Mouse (Mus musculus) cerebellum, adult 11-12 months (tissue): ENCODE measurements at regions not wholly inside any gene's neighbourhood (a gene's known extent, or its start where the extent isn't known, plus 50 kb on each side); places are given as distances from the start of the nearest gene placed in this dataset.

Experiments used
- DNase-seq: peaks from one replicate; pipeline ENCODE4 v3.0.0; 2022

DNA sequence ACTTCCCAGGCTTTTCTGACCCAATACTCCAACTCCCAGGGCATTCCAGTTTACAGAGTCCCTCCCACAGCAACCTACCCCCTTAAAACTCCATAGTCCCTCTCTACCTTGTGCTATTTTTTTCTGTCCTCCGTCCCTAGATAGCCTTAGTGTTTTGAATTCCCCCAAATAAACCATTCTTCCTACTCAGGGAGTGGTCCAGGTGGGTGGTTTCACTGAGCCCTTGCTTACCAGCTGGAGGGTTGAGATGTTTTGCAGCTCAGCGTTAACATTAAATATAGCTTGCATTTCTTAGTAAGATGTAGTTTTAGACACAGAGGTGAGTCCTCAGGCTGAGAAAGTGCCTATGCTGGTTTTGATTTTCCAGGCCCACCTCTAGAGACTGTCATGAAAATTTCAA, 313.0 kb downstream of the Bmper start:
- no peak for DNase-seq

GRCm38 (mm10) chr9:23538051-23538450, 315.2 kb downstream of the Bmper start:
- no peak for DNase-seq

GRCm38 (mm10) chr9:23551692-23552091, 328.8 kb downstream of the Bmper start:
- DNase-seq, result no peak

GRCm38 (mm10) chr9:23553766-23554165, 330.9 kb downstream of the Bmper start:
- no peak for DNase-seq

- no peak for DNase-seq
Measured at GRCm38 (mm10) chr9:23557601-23558000, 334.7 kb downstream of the Bmper start.

GRCm38 (mm10) chr9:23561924-23562323, 339.0 kb downstream of the Bmper start:
- DNase-seq, result no peak

DNA sequence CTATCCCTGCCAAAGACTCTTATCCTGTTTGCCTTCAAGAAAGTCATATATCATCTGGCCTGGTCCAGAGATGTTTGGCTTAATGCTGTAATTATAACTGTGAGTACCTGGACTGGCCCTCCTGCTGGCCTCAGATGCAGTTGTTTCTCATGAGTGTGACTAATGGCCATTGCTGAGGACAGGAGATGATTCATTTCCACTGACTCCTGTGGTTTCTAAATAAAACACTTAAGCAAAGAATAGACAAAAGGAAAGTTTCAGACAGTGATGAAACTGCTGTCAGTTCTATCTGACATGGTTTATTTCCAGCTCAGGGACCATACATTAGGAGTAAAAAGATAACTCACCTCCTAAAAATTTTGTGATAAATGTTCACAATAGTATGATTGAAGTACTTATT, 344.2 kb downstream of the Bmper start:
- no peak for DNase-seq

GRCm38 (mm10) chr9:23570150-23570549, 347.3 kb downstream of the Bmper start:
- no peak for DNase-seq

DNA sequence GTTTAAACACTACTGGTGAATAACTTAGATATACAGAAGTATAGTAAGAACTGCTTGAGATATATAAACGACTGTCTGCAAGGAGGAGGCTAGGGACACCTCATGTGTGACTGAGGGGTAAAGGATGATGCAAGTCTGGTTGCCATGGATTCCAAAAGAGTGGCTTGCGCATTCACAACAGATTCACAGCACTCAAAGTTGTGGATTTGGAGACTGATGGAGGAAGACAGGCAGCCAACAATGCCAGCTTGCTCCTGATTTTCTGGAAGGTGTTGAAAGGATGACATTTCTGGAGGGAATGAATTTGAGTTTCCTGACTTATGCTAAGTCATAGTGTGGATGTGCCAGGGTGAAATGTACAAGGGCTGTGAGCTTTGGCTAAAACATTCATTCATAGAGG, 353.4 kb downstream of the Bmper start:
- DNase-seq, result no peak

- DNase-seq, result peak; percentile 27
Measured at GRCm38 (mm10) chr9:23580155-23580554, 357.3 kb downstream of the Bmper start.

DNA sequence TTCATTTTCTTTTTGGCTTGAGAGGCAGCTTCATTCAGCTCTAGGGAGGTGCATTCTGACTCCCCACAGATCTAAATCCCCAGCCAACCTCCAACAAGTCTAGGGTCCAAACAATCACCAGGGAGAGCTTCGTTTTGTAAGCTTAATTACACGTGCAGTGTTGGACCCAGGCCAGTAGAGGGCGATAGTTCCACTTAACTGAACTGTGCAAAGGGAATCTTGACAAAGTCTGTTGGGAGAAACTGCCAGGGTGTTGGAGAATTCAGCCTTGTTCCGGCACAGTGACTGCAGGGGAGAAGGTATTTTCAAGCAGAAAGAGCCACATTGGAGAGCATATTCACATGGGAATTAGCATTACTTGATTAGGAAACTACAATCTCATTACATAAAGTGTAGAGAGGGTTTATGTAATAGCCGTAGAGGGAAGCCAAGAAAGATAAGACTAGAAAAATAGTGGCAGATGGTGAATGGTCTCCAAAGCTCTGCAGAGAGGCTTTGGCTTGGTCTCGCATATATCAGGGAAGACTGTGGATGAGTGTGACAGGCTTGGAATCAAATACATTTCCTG, 358.2 kb downstream of the Bmper start:
- DNase-seq, result peak; percentile 90

DNA sequence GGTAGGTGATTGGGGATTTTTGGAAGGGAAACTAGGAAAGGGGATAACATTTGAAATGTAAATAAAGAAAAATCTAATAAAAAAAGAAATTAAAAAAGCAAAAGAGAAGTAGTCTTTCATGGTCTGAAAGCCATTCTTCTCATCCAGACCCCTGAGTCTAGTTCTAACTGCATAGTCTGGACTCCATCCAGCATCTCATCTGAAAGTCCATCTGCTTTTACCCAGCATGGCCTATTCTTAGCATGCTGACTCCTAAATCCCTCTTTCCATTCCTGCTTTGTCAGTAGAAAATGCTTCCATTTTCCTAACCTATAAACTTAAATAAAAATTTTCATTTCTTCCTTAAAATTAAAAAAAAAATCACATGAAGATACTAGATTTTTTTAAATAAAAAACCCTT, 361.7 kb downstream of the Bmper start:
- no peak for DNase-seq

DNA sequence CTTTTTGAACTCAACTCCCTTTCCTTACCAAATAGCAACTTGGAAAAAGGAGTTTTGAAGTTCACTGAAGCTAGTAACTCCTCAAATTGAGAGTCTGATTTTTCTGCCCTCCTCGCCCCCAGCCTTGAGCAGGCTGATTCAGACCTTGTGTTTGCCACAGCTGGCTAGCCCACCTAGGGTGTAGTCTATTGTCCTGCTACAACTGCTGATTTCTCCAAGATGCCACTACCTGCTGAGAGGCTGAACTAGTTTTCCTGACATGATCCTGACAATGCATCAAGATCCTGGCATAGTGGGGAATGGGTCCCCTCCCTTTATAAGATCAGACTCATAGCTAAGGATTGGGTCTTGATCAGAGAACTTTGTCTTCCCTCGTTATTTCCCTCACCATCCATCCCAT, 366.1 kb downstream of the Bmper start:
- DNase-seq, result no peak

- DNase-seq, result no peak
Measured at GRCm38 (mm10) chr9:23591906-23592305, 369.0 kb downstream of the Bmper start.

- DNase-seq, result no peak
Measured at GRCm38 (mm10) chr9:23600623-23601022, 377.7 kb downstream of the Bmper start.
